Mouse (Mus musculus): ENCODE results near the gene Coro2b.

Coro2b gene

DNA sequence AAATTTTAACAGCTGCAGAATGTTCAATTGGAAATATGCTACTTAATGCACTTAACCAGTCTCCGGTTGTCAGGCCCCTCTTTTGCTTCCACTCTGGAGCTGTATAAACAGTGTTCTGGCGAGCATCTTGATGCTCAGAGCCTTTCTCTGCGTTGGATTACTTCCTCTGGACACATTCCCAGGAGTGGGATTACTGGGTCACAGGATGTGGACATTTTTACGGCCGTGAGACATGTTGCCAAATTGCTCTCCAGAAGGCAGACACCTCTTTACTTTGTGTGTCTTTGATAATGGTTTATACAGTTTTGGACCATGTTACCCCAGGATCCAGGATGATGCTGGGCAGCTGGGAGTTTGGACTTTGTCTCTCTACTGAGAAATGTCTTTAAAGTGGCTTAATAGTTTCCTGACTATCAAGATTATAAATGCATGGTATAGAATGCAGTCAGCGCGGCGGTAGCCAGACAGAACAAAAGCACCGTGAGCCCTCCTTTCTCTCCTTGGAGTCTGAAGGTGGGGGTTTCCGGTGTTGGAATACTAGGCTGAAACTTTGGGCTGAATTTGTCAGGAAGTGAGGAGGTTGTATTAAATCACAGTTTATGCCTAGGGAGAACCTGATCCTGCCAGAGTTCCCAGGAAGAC lies 23.2 kb downstream of the Coro2b start:
- no peak for DNase-seq (ENCODE audit: low read depth, low spot score)

DNA sequence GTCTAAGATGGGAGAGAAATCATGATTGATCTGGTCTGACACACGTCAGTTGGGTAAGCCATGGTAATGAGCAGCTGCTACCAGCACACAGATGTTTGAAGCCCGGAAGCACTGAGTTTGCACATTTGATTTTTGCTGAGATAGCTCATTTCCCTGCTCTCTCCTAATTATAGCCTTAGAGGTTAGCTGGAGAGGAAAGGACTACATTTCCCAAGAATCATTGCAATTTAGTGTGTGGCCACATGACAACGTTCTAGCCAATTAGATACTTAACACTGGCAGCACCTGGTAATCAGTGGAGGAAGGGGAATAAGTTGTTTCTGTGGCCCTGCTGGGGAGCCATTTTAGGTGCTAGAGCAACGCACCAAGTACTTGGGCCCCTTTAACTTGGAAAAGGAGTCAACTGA lies 26.3 kb downstream of the Coro2b start:
- peak; percentile 91 for DNase-seq (ENCODE audit: low read depth, low spot score)

DNA sequence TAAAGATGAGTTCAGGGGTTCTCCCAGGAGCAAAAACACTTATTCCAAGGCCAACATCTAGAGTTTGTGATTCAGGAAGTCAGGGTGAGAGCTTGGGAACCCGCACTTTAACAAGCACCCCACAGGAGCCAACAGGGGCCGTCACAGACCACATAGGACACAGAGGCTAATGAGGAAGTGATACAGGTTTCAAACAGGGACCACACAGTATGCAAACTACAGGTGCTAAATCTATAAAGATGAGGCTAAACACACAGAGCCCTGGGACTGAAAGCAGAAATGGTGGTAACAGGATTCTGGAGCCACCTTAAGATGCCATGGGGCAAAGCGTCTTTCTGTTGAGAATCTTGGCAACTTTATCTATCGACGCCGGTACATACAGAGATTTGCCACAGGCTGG lies 27.2 kb downstream of the Coro2b start:
- peak; percentile 88 for DNase-seq (ENCODE audit: low read depth, low spot score)

DNA sequence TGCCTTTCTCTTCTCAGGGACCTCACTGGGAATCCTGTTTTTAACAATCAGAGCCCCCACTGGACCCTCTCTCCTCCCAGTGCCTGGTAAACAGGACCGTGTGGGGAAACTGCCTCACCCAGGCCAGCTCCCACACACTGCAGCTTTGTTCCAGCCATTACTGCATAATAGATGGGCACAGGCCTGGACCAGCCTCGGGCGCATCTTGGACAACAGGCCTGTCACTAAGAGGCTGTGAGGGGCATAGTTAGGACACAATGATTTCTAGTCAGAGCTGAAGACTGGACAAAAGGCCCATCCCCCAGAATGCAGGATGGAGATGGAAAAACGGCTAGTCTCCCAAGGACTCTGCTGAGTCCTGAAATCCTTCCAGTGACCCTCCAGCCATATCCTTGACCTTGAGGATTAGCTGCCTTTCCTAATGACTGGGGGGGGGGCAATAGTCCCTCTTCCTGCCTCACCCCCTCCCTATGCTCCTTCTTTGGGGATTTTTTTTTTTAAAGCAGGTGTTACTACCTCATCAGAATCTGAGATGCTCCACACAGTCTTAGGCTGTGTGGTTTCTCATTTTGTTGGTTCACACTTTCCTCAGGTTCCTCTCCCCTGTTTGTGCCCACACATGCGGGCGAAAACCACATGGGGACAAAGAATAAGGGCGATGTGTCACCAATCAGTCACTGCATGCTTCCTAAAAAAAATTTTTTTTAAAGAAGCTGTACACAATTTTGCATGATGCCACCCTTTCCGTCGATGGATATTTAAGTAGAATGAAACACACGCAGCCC lies 27.9 kb downstream of the Coro2b start:
- DNase-seq (ENCODE audit: low read depth, low spot score): no peak

DNA sequence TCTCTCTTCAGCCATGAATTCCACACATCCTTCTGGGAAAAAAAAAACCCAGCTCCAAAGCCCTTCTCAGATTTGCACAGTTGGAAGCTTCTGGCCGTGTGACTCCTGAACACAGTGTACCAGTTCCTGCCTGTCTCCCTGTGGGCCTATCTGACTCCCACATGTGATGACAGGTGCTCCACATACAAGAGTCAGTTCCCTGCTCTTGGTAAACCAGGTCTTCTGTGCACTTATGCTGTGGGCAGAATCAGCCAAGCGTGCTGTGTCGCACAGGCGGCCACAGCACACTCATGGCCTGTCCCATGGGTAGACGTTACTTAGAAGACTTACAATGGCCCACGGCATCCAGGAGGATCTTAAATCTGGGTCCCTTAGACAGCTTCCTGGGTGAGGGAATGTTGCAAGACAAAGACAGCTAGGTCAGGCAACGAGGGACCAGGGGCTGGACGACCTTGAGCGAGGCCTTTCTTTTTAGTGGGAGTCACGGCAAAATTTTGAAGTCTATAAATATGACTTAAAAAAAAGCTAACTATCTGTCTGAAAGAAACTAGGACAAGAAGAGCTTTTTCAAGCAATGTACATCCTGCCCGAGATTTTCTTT lies 30.3 kb downstream of the Coro2b start:
- no peak for DNase-seq (ENCODE audit: low read depth, low spot score)

DNA sequence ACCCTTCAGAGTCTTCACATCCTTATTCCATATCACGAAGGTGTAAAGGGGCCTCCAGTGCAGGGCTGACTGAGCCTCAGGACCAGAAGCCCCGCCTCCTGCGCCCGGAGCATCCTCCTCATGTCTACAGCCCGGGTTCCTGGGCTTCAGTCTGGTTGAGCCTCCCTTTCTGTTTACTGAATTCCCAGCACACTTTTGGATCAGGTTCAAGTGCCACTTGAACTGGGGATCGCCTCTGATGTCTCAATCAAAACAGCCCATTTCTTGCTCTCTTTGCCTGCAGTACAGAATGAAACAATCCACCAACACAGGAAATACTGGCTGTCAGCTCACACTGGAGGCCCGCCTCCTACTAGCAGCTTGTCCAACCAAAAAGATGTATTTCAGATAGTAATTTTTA lies 32.7 kb downstream of the Coro2b start:
- no peak for DNase-seq (ENCODE audit: low read depth, low spot score)

DNA sequence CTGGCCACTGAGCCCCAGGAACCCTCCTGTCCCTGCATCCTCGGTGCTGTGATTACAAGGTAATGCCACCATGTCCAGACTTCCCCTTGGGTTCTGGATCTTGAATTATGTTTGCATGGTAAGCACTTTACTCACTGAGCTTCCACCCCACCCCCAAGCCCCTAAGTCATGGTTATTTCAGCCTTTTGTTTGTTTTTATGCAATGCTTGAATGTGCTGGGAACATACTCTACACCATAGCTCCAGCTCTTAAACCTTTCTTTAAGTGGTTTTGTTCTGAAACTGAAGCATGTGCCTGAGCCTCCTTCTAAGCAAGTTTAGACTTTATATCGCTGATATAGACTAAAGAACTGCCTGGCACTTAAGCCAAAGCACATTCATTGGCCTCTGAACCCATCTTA lies 34.5 kb downstream of the Coro2b start:
- DNase-seq (ENCODE audit: low read depth, low spot score): no peak

DNA sequence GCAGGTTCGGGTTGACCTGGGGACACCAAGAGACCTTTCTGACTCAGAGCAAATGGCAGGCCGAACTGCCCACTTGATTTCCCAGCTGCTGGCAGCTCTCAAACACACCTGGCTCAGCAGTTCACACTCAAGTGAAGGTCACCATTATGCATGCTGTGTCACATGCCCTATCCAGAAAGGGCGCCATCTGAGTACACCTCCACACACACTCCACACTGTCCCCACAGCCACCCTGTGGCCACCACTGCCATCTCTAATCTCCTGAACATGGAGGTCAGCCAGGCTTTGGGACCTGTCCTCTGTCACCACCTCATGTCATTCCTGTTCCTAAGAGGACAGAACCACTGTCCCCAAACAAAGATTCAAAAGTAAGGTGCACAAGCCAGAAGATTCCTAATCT lies 35.3 kb downstream of the Coro2b start:
- DNase-seq (ENCODE audit: low read depth, low spot score): no peak

DNA sequence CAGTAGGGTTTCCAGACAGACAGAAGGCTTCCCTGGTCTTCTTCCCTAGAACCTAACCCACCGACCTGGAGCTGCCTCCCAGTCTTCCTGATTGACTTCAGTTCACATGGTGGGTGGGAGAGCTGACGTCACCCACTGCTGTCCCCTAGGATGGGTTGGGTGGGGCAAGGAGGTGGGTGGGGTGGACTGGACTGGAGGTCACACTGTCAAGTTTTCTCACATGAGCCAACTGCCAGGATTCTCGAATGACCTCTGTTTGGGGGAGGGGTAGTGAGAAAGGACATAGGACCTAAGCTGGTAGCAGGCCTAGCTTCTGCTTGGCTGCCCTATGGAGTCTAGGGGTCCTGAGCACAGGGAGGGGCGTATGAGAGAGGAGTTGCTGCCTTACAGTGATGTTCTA lies 36.8 kb downstream of the Coro2b start:
- no peak for DNase-seq (ENCODE audit: low read depth, low spot score)

DNA sequence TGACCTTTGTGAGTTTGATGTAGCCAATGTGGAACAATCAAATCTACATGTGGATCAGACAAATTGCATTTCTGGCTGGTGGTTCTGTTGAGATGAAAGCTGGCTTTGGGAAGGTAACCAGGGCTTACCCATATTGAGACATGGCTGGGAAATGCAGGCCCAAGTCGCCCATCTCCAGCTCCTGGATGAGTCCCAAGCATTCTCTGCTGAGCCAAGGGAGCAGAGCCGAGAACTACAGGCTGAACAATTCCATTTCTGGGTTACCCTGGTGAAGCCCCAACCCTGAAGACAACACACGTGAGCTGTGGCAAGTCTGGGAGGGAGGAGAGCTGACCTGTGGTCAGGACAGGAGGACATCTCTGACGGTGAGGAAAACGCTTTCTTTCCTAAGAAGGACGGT lies 37.9 kb downstream of the Coro2b start:
- no peak for DNase-seq (ENCODE audit: low read depth, low spot score)

DNA sequence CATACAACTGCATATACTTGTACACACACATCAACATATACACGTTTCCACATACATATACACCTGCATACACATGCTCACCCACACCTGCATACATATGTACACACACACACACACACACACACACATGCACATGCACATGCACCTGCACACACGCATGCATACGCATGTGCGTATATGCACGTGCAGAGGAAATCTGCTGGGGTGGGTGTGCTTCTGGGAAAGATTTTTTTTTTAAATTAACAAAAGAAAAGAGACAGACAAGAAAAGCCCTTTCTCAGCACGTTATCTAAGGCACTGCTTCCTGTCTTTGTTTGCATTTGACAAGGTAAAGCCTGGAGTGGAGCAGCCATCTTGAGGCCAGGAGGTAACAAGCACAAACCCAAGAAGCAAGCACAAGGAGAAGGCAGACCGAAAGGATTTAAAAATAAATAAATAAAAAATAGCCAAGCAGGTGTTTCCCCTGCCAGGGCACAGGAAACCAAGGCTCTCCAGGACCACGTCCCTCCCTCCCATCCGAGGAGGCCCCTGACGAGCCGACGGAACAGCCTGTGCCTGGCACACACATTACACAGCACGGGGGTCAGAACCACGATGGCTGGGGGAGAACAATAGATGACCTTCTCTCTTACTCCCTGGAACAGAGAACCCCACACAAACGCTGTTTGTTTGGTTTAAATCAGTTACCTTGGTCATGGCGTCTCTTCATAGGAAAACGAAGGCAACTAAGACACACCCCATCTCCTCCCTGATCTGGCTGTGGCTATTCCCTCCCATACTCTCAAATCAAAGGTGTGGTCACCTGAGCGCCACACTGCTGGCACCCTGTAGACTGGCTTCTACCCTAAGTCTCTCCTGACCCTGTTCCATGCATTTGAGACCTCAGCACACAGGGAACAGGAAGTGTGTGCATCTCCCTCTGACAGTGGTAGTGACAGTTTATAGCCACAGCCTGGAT lies 39.4 kb downstream of the Coro2b start:
- DNase-seq (ENCODE audit: low read depth, low spot score): no peak

DNA sequence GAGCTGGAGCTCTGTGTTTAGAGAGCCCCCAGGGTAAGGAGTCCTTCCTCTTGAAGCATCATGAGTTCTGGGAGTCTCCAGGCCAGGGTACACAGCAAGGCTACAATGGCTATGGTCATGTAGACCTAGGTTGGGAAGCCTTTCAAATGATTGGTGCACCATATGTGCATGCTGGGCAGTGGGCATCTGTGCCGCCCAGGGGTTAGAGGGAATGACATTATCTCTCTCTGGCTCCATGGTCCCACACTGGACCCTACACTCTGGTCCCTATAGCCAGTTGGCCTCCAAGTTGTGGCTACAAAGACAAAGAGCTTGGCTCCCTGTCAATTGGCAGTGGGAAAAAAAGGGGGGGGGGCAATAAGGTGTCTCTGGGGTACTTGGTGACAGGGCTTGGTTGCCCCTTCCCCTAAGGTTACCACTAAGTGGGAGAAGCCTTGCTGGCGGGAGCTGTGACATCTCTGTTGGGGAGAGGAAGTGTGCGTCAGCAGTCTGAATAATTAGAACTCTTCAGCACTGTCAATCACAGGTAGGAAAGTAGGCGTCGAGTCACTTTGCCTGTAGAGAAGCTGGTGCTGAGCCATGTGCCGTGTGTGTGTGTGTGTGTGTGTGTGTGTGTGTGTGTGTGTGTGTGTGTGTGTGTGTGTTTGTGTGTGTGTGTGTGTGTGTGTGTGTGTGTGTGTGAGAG lies 44.4 kb downstream of the Coro2b start:
- DNase-seq (ENCODE audit: low read depth, low spot score): no peak

DNA sequence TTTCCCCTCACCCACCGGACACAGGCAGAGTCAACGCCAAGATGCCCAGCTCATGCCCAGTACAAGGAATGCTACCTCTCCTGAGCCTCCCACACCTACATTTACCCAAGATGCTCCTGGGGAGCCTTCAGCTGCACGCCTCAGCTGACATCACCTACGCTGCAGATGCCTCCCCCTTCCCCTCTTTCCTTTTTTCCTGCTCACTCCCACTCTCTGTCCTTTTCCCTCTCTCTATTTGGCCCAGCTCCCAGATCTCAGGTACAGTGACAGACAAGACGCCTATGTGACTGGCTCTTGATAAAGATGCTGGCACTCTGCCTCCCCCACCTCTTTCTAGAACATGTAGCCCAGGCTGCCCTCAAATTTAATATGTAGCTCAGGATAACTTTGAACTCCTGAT lies 45.2 kb downstream of the Coro2b start:
- DNase-seq (ENCODE audit: low read depth, low spot score): no peak

DNA sequence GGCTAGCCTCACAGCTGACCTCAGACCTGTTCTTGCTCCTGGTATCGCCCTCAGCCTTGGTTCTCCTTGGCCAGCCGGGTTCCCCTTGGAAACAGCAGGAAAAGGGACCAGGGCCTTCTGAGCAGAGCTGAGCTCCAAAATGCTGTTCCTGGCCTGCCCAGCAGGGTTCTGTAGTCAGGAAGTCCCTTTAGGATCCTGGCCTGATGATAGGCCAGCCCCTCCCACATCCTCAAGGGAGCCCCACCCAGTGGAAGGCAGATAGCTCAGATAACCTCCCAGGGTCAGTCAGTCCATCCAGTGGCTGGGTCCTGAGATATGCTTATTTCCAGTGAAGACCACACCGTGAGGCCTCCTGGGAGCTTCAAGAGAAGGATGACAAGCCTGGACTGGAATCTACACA lies 45.7 kb downstream of the Coro2b start:
- DNase-seq (ENCODE audit: low read depth, low spot score): no peak

DNA sequence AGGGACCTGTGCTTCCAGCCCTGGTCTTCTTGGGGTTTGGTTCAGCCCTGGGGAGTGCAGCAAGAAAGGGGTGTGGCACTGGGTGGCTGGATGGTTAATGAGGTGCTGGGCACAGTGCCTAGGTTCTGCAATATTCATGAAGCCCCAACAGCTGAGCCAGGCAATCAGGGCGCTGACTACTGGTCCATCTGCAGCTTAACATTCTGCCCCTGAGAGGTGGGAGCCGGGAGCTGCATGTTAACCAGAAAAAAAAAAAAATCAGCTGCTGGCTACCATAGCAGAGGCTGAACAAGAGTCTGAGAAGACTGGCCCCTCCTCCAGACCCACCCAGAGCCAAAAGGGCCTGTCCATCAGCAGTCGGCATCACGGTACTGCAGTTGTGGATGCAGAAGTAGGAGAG lies 52.7 kb downstream of the Coro2b start:
- no peak for DNase-seq (ENCODE audit: low read depth, low spot score)

DNA sequence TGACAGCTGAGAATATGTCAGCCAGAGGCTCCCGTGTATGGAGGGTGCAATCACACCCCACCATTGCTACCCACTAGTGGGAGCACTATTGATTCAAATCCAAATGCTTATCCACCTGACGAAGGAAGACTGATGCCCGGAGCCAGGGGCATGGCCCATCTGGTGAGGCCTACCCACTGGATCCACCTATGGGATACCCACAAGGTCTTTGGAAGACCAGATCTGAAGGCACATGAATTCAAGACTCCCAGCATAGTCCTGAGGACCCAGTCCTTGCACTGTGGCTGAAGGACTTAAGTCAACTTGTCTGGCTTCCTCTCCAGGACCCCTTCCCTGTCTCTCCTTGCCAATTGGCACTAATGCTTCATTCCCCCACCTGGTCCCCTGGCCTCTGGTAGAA lies 54.1 kb downstream of the Coro2b start:
- DNase-seq (ENCODE audit: low read depth, low spot score): no peak

DNA sequence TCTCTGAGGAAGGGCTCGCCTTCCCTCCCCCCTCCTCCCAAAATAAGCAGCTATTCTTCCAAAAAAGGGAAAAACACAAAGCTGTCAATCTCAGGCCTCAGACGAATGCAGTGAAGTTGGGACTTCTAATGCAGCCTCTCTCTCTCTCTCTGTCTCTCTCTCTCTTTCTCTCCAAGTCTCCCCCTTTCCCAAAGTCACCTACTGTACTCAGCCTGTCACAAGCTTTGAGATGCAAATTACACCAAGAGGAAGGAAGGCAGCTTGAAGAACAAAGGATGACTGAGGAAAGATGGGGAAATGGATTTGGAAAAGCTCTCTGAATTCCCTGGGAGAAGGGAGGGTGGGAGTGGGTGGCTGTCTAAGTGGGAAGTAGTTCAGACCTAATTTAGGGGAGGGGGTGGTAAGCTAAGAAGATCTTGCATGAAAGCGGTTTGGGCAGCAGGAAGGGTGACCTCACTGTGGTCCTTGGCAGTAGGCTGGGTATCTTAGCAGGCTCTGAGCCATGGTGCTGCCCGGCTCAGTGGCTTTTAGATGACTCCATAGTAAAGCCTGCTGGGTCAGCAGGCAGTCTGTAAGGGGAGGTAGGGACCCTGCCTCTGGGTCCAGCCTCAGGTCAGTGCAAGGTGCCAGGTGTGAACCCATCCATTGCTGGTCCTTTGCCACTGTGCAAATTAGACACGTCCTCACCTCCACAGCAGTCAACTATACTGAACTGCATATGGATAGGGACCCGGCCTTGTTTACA lies 55.8 kb downstream of the Coro2b start:
- DNase-seq (ENCODE audit: low read depth, low spot score): no peak

DNA sequence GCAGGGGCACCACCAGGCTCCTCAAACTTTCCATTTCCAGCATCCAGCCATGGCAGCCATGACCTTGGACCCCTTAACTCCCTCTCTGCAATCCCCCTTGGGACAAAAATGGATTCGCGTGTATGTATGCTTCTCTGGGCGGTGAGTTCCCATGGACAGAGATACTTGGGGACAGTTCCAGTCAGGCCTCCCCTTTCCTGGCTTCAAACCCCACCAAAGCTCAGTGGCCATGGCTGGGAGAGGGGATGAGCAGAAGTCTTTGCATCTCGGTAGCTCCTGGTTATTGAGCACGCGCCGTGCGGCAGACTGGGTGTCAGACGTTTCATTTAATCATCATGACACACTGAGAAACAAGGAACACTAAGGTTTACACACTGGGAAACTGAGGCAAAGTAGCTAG lies 56.7 kb downstream of the Coro2b start:
- DNase-seq (ENCODE audit: low read depth, low spot score): no peak

DNA sequence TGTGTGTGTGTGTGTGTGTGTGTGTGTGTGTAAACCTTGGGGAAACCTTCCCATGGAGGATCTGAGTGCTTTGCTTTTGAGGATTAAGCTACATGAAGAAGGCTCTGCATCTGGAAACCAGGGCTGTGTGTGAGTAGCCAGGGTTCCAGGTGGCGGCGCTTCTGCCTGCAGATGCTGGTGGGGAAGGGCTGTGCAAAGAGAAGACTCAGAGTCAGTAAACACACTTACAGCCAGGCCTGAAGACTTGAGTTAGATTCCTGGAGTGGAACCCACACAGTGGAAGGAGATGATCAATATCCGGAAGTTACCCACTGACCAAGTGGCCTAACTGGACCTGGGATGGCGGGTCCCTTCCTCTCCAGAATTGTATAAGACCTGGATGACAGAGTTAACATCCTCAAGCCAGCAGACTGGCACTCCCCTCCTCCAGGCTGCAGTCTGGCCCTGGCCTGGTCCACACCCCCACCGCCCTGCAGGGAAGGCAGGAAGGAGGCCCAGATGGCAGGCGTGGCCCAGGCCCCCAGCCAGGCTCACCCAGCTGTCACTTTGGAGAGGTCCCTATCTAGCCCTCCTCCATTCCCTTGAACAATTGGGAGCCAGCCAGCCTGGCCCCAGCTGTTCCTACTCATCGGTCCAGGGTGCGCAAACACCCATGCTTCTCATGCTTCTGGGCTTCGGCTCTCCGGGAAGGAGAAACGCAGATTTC lies 59.9 kb downstream of the Coro2b start:
- DNase-seq (ENCODE audit: low read depth, low spot score): no peak

DNA sequence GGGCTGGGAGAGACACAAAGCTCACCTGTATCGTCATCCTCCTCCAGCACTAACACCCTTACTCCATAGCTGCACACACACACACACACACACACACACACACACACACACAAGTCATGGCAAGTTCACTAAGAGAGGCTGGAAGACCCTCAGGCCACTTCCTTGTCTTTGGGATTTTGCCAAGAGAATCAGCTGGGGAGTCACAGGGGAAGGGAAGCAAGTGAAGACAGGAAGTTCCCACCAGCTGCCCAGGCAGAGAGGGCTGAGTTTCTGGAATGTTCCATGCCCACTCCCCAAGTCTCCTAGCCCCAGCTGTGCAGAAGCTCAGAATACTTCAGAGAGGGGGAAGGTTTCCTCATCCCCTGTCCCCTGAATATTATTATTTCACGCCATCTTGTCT lies 62.6 kb downstream of the Coro2b start:
- DNase-seq (ENCODE audit: low read depth, low spot score): no peak
